Mouse (Mus musculus) left cerebral cortex, adult 18-20 months (tissue): Measurements from ENCODE around the gene Flvcr2. TPM values are rescaled to one million over a fixed set of nuclear protein-coding genes. Genes with fewer than 3 reads are reported as not detected.
"Not testable (repeated sequence)": the region's sequence is repeated elsewhere in the genome, so short reads cannot be mapped to it uniquely, and the experiment has no call there.

ENCODE experiments used
- DNase-seq, 2 experiments: peaks; one replicate each; pipeline ENCODE4 v3.0.0; 2021 to 2022; ENCODE audit warnings: low spot score in 2 of 2, mixed read lengths in 1 of 2
- long read RNA-seq, 2 experiments: library from polyadenylated mRNA; stranded (forward); transcript quantifications; one replicate each; pipeline ENCODE4 v2.0.0; 2021
- total RNA-seq, 2 experiments: library from RNA; stranded (reverse); gene quantifications; 2 replicates each; pipeline ENCODE4 v1.2.3; 2021

Gene Flvcr2
- total RNA-seq = 1 to 10 TPM; 1.3 to 2.3 TPM
- long read RNA-seq, experiment 1, partial matches to known transcripts = 0 of 4 reads
- long read RNA-seq, experiment 1, other reads (novel, unspliced or antisense) = 1 of 4 reads
- long read RNA-seq, experiment 2, partial matches to known transcripts = 0 of 2 reads
- long read RNA-seq, experiment 2, other reads (novel, unspliced or antisense) = 1 of 2 reads

- peak; percentile 62 to 68 for DNase-seq
Observed at GRCm38 (mm10) chr12:85745827-85746695, at the start of gene Flvcr2. Gene Flvcr2 (plus strand): TSS chr12:85746539.

GRCm38 (mm10) chr12:85698179-85698578 is 48.2 kb upstream of the Flvcr2 start:
- not testable (repeated sequence) for DNase-seq

- DNase-seq = no peak
Observed at GRCm38 (mm10) chr12:85700191-85700841, 46.0 kb upstream of the Flvcr2 start.

DNA sequence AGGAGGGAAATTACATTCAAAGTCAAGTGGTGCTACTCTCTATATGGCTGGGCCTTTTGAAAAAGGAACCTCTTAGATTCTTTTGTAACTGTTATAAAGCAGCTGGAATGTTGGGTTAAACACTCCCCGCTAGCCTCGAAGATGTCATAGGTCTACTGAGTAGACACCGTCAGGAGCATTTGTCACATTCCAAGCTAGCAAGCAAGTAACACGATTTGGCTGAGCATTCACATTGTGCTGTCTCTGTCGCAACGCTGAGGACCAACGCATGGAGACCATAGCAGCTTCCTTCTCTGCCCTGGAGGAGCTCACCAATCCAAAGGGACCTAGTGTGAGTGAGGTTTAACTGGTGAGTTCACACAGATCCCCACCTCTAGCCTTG is 45.5 kb upstream of the Flvcr2 start:
- DNase-seq = no peak

- DNase-seq = no peak
Observed at GRCm38 (mm10) chr12:85702166-85703055, 43.9 kb upstream of the Flvcr2 start.

DNA sequence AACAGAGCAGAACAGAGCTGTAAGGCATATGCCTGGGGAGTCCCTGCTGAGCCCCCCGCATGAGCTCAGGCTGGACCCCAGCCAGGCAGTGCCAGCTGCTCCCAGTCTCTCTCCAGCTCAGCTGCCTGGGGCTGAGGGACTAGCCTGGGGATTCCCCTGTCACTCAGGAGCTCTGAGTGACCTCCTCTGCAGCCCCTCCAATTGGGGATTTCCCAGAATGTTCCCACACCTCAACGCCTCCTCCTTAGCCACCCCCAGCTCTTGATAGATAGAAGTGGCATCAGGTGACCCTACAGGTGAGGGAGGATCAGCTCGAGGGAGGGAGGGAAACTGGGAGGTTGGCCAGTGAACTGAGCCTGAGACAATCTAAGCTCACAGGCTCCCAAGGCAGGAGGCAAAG is 42.8 kb upstream of the Flvcr2 start:
- DNase-seq = no peak

- DNase-seq = no peak
Observed at GRCm38 (mm10) chr12:85704566-85704965, 41.8 kb upstream of the Flvcr2 start.

DNA sequence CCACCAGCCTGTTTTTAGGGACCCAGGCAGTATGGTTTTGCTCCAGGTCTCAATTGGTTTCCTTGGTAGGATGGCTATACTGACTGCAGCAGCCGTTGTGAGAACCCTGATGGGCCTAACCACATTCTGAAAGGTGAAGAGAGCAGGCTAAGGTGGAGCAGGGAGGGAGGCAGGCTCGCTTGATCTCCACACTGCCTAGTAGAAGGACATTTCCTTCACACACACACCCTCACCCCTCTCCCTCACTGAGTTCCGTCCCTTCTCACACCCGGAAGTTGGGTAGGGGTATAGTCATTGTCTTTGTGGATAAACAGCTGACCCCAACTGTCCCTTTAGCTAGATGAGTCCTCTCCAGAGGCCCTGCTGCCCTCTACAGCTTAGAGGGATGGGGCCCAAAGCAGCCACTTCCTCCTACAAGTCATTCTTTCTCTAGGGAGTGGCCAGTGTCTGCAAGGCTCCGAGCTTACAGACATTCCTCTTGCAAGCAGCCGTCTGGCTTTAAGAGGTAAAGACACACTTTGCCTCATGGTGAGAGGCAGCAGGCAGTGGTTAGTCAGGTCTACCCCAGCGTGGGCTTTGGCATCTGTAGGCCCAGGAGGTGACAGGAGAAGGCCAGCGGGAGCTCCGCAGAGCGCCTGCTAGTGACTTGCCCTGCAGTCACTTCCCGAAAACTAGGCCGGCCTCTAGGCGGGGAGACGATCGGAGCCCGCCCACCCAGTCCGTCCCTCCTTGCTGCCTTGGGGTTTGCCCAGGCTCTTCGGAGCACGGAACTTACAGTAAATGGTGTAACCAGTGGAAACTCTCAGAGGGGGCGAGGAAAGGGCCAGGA is 41.1 kb upstream of the Flvcr2 start:
- peak; percentile 18 to 39 for DNase-seq

DNA sequence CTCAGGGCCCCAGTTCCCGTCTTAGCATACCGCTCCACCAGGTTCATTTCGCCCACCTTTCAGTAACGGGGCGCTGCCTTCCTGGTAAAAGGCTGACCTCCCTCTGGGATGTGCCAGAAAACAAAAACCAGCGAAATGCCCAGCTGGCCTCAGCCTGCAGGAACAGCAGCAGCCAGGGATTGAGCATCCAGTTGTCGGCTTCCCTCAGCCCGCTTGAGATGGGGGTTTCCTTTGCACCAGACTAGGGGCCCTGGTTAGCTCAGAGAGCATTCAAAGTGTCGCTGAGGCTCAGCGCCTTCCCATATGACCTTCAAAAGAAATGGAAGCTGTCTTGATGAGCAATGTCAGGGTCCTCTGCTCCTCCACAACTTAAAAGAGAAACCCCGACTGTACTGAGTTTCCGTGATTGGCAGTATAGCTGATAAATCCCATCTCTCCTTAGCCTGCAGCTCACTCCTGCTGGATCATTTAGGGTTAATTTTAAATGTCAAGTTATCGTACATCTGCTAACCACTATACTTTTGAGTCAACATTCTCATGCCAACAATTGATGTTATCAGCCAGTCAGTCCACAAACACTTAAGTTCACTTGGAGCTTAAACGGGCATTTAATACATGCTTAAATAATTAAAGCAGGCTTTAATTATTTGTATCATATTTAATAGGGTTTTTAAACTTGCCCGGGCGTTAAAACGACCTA is 40.4 kb upstream of the Flvcr2 start:
- DNase-seq = no peak

DNA sequence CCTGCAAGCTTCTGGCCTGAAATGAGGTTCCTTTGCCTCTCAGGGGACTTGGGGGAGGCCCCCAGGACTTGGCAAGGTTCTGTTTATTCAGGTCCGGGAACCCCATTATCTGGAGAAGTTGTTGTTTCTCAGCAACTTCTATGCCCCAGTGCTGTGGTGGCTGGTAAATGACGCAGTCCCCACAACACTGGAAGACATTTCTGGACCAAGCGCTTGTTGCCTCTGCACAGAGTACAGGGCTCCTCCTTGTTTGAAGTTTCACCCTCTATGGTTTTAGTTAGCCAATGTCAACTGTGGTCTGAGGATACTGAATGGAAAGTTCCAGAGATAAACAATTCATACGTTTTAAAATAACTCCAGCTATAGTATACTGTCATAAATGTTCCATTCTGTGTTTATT is 39.4 kb upstream of the Flvcr2 start:
- no peak for DNase-seq

DNA sequence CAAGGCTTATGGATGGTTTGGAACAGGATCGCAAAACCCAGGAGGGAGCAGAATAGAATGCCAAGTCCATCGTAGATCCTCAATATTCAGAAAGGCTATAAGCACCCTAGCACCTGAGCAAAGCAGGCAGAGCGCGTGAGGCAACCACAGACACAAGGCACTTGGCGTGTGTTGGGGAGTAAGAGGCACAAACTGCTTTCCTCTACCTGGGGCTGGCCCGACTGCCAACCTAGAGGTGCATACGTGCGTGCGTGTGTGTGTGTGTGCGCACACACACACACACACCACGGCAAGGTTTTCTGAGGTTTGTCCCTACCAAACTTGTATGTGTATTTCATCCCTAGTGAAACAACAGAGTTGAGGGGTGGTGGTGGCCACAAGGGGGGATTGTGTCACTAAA is 38.9 kb upstream of the Flvcr2 start:
- no peak for DNase-seq

DNA sequence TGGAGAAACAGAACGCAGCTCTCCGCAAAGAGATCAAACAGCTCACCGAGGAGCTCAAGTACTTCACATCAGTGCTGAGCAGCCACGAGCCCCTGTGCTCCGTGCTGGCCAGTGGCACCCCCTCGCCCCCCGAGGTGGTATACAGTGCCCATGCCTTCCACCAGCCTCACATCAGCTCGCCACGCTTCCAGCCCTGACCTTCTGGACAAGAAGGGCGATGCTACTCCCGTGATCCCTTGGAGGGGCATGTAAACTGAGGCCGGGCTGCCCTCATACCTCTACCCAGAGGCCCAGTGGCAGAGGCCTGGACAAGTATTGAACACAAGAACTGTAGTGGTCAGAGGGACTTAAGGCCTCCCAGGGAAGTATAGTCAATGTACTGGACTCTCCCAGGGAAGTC is 37.8 kb upstream of the Flvcr2 start:
- no peak for DNase-seq

DNA sequence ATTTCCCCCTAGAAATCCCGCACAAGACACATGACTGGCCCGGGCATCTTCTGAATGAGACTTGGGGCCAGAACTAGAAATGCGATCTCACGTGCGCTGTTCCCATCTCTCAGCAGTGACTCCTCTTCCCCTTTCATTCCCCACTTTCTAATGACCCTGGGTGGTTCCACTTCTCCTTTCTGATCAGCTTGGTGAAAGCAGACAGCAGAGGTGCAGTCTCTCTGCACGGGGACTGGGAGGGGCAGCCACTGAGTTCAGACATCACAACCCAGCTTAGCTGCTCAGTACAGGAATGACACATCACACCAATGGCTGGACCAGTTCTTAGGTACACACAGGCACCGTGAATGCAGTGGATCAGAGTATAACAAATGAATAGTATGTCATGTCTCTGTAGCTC is 35.6 kb upstream of the Flvcr2 start:
- no peak for DNase-seq

GRCm38 (mm10) chr12:85712587-85712986 is 33.8 kb upstream of the Flvcr2 start:
- no peak for DNase-seq

DNA sequence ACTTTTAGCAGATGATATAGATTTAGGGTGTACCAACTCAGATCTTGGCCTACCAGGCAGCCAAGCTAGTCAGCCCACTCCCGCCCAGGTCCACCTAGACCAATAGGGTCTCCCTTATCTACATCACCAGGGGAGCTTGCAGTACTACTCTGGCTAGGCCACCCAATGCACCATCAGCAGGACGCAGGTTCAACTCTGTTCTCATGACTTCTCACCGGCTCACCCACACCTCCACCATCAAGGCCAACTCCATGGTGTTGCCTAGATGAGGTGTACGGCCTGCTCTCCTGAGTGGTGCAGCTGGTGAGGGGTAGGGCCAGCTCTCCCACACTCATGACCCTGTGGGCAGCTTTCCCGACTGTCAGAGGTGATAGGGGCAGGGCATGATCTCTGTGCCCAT is 32.2 kb upstream of the Flvcr2 start:
- DNase-seq = no peak

DNA sequence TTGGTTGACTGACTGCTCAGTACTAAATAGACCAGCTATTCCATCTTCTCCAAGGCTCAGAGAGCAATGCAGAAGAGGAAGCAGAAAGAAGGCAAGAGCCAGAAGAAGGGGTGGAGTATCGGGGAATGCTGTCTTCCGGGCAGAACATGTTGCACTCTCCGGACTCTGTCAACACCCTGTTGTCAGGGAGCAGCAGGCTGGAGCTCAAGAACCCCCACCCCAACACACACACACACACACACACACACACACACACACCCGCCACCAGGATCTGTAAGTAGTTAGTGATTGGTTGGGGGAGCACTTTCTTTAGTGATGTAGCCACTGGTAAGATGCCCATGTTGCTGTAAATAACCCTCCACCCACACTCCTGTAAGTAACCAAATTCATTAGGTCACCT is 21.0 kb upstream of the Flvcr2 start:
- DNase-seq = no peak

GRCm38 (mm10) chr12:85726729-85727397 is 19.5 kb upstream of the Flvcr2 start:
- DNase-seq = no peak

DNA sequence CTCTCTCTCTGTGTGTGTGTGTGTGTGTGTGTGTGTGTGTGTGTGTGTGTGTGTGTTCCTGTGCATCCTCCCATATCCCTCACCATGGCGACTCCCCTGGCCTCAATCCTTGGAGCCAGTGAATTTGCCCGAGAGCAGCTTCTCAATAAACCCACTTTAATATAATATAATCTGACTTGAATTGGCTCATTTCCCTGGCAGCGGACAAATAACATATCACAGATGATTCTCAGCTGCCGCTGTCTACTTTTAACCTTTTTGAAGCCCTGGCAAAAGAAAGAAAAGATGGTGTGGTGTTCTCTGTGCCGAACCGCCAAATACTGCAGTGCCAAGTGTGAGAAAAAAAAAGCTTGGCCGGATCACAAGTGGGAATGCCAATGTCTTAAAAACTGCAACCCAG is 18.2 kb upstream of the Flvcr2 start:
- no peak for DNase-seq
